Mouse (Mus musculus) E14TG2a.4 (cell line): ENCODE results near the gene Qrich2.
"Not testable (repeated sequence)": the region's sequence is repeated elsewhere in the genome, so short reads cannot be mapped to it uniquely, and the experiment has no call there.

Source experiments
- H3K27me3 ChIP-seq: 2 replicates; pipeline ENCODE4 v1.6.1; 2014; ENCODE audit warnings: low read length, control low read depth; ENCODE audit not compliant: insufficient read depth
- H3K36me3 ChIP-seq: 2 replicates; pipeline ENCODE4 v1.6.1; 2014; ENCODE audit warnings: low read length, control low read depth; ENCODE audit not compliant: insufficient read depth
- H3K4me1 ChIP-seq: replicated peaks from 2 replicates; pipeline ENCODE4 v1.6.1; 2014; ENCODE audit warnings: low read depth, low read length, control low read depth
- H3K4me3 ChIP-seq: replicated peaks from 2 replicates; pipeline ENCODE4 v1.5.1; 2014; ENCODE audit warnings: mild to moderate bottlenecking, low read length
- H3K9me3 ChIP-seq: 2 replicates; pipeline ENCODE4 v1.6.1; 2014; ENCODE audit warnings: low read length, control low read depth
- CTCF ChIP-seq: conservative IDR thresholded peaks from 2 replicates; pipeline ENCODE4 v1.5.1; 2014; ENCODE audit warnings: low read length
- NANOG ChIP-seq: IDR thresholded peaks from 2 replicates; pipeline ENCODE4 v1.6.1; 2014; ENCODE audit warnings: borderline replicate concordance, low read length, mixed read lengths
- POU5F1 ChIP-seq: IDR thresholded peaks from 2 replicates; pipeline ENCODE4 v1.6.1; 2014; ENCODE audit warnings: low read length, borderline replicate concordance

Qrich2 gene

DNA sequence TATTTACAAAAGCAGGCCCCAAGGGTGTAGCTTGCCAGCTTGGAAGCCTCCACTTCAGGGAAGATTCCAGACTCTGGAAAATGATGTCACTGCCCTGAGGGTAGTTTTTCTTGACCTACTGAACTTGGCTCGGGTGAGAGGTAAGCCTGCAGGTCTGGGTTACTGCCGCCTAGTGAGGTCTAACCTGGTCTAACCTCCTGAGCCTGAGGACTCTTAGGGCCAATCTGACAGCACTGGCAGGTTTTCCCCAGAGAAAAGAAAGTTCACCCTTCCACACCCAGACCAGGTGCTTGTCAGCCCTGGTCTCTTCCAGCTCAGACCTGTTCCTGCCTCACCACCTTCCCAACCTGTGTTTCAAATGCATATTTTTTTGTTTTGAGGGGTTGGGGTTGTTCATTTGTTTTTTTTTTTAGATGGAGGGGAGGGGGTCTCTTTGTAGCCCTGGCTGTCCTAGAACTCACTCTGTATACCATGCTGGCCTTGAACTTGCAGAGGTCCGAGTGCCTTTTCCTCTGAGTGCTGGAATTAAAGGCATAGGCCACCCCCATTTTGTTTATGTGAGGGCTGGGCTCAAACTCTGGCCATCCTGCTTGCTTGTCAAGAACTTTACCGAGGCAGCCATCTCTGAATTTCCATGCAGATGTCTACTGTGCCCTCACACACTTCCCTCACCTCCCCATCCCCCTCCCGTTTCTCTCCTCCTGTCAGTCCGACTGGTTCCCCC, 39.0 kb downstream of the Qrich2 start:
- Histone ChIP-seq H3K36me3 (no peaks in the 10 kb centered on the region), H3K27me3 (no peaks in the 10 kb centered on the region), H3K9me3 (no peaks in the 10 kb centered on the region), H3K4me3 (no peak overlapping the region), H3K4me1 (peaks cover 96% of the 10 kb centered on the region)
- TF ChIP-seq NANOG (no peak), POU5F1 (no peak), CTCF (no peak)

DNA sequence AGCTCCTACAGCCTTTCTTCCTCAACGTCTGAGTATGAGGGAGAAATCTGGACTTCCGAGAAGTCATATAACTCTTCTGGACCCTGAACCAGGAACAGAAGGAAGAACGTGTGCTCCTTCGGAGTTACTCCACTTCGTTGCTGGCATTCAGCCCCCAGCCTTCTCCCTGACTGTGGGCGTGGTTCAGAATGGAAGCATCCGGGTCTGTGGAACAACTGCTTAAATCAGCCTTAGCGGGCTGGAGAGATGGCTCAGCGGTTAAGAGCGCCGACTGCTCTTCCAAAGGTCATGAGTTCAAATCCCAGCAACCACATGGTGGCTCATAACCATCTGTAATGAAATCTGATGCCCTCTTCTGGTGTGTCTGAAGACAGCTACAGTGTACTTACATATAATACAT, 39.7 kb downstream of the Qrich2 start:
- H3K36me3 ChIP-seq, H3K9me3 ChIP-seq, H3K4me3 ChIP-seq, H3K27me3 ChIP-seq: not testable (repeated sequence)
- H3K4me1 ChIP-seq: peaks cover 95% of the 10 kb centered on the region

DNA sequence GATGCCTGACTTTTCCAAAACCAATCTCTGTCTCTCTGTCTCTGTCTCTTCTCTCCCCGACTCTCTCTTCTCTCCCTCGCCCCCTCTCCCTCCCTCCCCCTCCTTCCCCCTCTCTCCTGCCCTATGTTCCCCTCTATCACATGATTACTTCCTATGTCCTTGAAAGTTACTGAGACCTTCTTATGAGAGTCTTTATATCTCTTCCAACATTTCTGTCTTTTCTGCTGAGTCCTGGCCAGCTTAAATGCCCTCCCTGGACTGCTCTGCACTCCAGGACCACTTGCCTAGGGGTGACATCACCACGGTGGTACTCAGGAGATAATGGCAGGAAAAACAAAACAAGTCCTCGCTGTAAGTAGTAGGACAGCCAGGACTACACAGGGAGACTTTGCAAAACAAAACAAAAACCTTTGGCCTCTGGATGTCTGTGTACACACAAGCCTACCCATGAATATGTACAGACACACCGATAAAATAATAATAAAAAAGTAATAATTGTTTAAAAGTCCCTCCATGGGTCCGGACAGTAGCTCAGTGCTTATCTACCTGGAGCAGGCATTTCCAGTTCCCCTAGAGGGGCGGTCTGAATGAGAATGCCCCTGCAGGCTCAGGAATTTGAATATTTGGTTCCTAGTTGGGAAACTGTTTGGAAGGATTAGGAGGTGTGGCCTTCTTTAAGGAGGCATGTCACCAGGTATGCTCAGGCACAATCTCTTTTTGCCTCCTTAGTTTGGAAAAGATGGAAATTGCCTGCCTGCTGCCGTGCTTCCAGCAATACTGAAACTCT, 41.2 kb downstream of the Qrich2 start:
- H3K27me3 ChIP-seq: no peaks in the 10 kb centered on the region
- TF ChIP-seq CTCF (no peak), NANOG (no peak), POU5F1 (no peak)
- H3K9me3 ChIP-seq: no peaks in the 10 kb centered on the region

GRCm38 (mm10) chr11:116423782-116424620, 42.0 kb downstream of the Qrich2 start:
- Histone ChIP-seq H3K4me1 (peaks cover 87% of the 10 kb centered on the region), H3K36me3 (no peaks in the 10 kb centered on the region), H3K9me3 (no peaks in the 10 kb centered on the region), H3K4me3 (no peak overlapping the region), H3K27me3 (no peaks in the 10 kb centered on the region)
- no peak for TF ChIP-seq NANOG
- TF ChIP-seq POU5F1: no peak
- TF ChIP-seq CTCF: no peak

More for the DNA sequence above, 41.2 kb downstream of the Qrich2 start:
- Histone ChIP-seq H3K36me3 (no peaks in the 10 kb centered on the region), H3K4me3 (0 out of 2 replicates have a peak overlapping the region, but pooled peaks have one; percentile 7), H3K4me1 (peaks cover 94% of the 10 kb centered on the region)

GRCm38 (mm10) chr11:116423214-116423613, 42.8 kb downstream of the Qrich2 start:
- H3K27me3 ChIP-seq: no peaks in the 10 kb centered on the region
- H3K4me1 ChIP-seq: peaks cover 87% of the 10 kb centered on the region
- no peak overlapping the region for H3K4me3 ChIP-seq
- no peak for TF ChIP-seq CTCF
- TF ChIP-seq NANOG: no peak
- TF ChIP-seq POU5F1: no peak
- H3K9me3 ChIP-seq: no peaks in the 10 kb centered on the region
- H3K36me3 ChIP-seq: no peaks in the 10 kb centered on the region

GRCm38 (mm10) chr11:116422562-116422961, 43.5 kb downstream of the Qrich2 start:
- no peak for TF ChIP-seq CTCF
- no peak for TF ChIP-seq POU5F1
- no peak for TF ChIP-seq NANOG
- Histone ChIP-seq H3K36me3 (no peaks in the 10 kb centered on the region), H3K9me3 (no peaks in the 10 kb centered on the region), H3K27me3 (no peaks in the 10 kb centered on the region), H3K4me3 (no peak overlapping the region), H3K4me1 (peaks cover 83% of the 10 kb centered on the region)

DNA sequence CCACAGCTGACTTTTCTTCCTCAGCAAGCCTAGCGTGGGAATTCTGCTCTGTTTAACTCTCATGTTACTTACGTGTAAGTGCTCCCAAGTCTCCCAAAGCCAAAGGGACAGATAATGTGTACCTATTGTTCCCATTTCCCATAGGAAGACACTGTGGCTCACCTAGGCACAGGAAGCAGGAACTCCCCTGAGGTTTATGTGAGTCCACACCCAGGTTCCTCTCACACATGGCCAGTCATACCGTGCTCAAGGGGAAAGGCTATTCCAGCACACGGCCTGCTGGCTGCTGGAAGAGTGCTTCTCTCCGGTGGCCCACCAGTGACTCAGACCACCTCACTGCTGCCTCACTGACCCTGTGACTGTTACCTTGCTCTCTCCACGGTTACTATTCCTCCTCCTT, 44.9 kb downstream of the Qrich2 start:
- no peaks in the 10 kb centered on the region for H3K36me3 ChIP-seq
- H3K27me3 ChIP-seq: no peaks in the 10 kb centered on the region
- peaks cover 71% of the 10 kb centered on the region for H3K4me1 ChIP-seq
- no peak overlapping the region for H3K4me3 ChIP-seq
- H3K9me3 ChIP-seq: no peaks in the 10 kb centered on the region
- no peak for TF ChIP-seq CTCF
- no peak for TF ChIP-seq NANOG
- TF ChIP-seq POU5F1: no peak

DNA sequence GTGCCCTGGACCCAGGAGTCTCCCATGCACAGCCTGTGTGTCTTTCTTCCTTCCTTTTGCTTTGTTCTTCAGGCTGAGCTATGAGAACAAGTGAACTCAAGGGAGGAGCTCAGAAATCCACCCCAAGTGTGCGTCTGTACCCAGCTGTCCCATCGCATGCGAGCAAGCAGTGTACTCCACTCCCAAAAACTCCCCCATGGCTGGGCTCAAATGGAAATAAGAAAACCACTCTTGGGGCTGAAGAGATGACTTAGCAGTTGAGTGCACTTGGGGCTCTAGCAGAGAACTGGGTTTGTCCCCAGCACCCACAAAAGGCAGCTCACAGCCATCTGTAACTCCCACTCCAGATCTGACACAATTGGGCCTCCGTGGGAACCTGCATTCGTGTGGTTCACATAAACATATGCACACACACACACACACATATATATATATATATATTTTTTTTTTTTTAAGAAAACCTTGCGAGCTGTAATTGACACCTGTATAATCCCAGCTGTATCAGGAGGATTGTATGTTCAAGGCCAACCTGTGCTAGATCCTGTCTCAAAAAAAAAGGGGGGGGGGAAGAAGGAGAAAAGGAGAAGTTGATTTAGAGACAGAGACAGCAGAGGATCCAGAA, 47.1 kb downstream of the Qrich2 start:
- Histone ChIP-seq H3K36me3 (no peaks in the 10 kb centered on the region), H3K27me3 (peaks cover 10% of the 10 kb centered on the region), H3K4me3 (no peak overlapping the region), H3K4me1 (peaks cover 50% of the 10 kb centered on the region), H3K9me3 (no peaks in the 10 kb centered on the region)
- TF ChIP-seq POU5F1 (no peak), CTCF (no peak), NANOG (no peak)
